Mouse (Mus musculus): ENCODE data around the gene Cracr2b. TPM values are rescaled to one million over a fixed set of nuclear protein-coding genes. Genes with fewer than 3 reads are reported as not detected.

The Cracr2b gene
- 1 to 10 TPM; 8.6 to 9.9 TPM for total RNA-seq (2021)
- long read RNA-seq, experiment 1, partial matches to known transcripts, result 7 of 12 reads
- long read RNA-seq, experiment 1, other reads (novel, unspliced or antisense), result 5 of 12 reads
- long read RNA-seq, experiment 2, partial matches to known transcripts, result 11 of 16 reads
- long read RNA-seq, experiment 2, other reads (novel, unspliced or antisense), result 5 of 16 reads

GRCm38 (mm10) chr7:141460391-141461113 is at the start of gene Cracr2b:
Gene Cracr2b, plus strand, starts transcription at chr7:141461094.
- DNase-seq, result peak; percentile 29

GRCm38 (mm10) chr7:141411667-141412066 is 49.2 kb upstream of the Cracr2b start:
- DNase-seq, result no peak

GRCm38 (mm10) chr7:141413331-141413730 is 47.6 kb upstream of the Cracr2b start:
- no peak for DNase-seq

- DNase-seq, result peak; percentile 100
These were observed 46.9 kb upstream of the Cracr2b start, which contains the start of gene Gatd1 for GRCm38 (mm10) chr7:141413809-141414584. Gene Gatd1, minus strand, starts transcription at chr7:141414136.

- DNase-seq, result no peak
These were observed 44.6 kb upstream of the Cracr2b start for GRCm38 (mm10) chr7:141416144-141416841.

- DNase-seq, result no peak
These were observed 42.9 kb upstream of the Cracr2b start for GRCm38 (mm10) chr7:141417731-141418681.

GRCm38 (mm10) chr7:141418970-141419369 is 41.9 kb upstream of the Cracr2b start:
- DNase-seq, result no peak

- DNase-seq, result no peak
These were observed 40.7 kb upstream of the Cracr2b start for GRCm38 (mm10) chr7:141420030-141420702.

GRCm38 (mm10) chr7:141423811-141424210 is 37.1 kb upstream of the Cracr2b start:
- DNase-seq, result no peak

GRCm38 (mm10) chr7:141426948-141427730 is 33.8 kb upstream of the Cracr2b start:
- DNase-seq, result no peak

GRCm38 (mm10) chr7:141428701-141429100 is 32.2 kb upstream of the Cracr2b start:
- no peak for DNase-seq

- no peak for DNase-seq
These were observed 31.6 kb upstream of the Cracr2b start, which contains the start of gene Cend1 for GRCm38 (mm10) chr7:141429310-141429709. Gene Cend1, minus strand, starts transcription at chr7:141429491.

- DNase-seq, result no peak
These were observed 30.9 kb upstream of the Cracr2b start for GRCm38 (mm10) chr7:141429840-141430584.

- DNase-seq, result no peak
These were observed 30.2 kb upstream of the Cracr2b start for GRCm38 (mm10) chr7:141430585-141431240.

- DNase-seq, result no peak
These were observed 29.3 kb upstream of the Cracr2b start for GRCm38 (mm10) chr7:141431434-141432185.

GRCm38 (mm10) chr7:141432186-141432611 is 28.7 kb upstream of the Cracr2b start:
- DNase-seq, result peak; percentile 45

GRCm38 (mm10) chr7:141432741-141433516 is 28.0 kb upstream of the Cracr2b start:
- no peak for DNase-seq

Data from gastrocnemius, postnatal 10 days (tissue).